Mouse (Mus musculus) layer of hippocampus, adult 6 months (tissue): ENCODE data around the gene Gm49425. TPM values are rescaled to one million over a fixed set of nuclear protein-coding genes. Genes with fewer than 3 reads are reported as not detected.

ENCODE experiments used
- long read RNA-seq, 2 experiments: library from polyadenylated mRNA; unstranded; transcript quantifications; one replicate each; pipeline ENCODE4 v2.0.0; 2019 to 2020
- microRNA-seq: library from miRNA; unstranded; fragments of <30 nt; microRNA quantifications from one replicate; pipeline ENCODE4 v1.2.0, GENCODE M21; 2020
- polyA plus RNA-seq: library from polyadenylated mRNA; unstranded; fragments of <200 nt; fragmentation: Nextera tagmentation; gene quantifications from 2 replicates; pipeline ENCODE4 v1.2.3, GENCODE M21; 2021

The Gm49425 gene
- not detected in 2 replicates for polyA plus RNA-seq
- long read RNA-seq, experiment 1 = 0 reads
- long read RNA-seq, experiment 2 = 0 reads

GRCm38 (mm10) chr15:101517161-101517560 lies at the start of gene Gm49425:
Gm49425 (minus strand) TSS chr15:101517261.

GRCm38 (mm10) chr15:101562850-101563249 lies 45.8 kb upstream of the Gm49425 start, which contains the start of gene Krt90:
Krt90 (minus strand) TSS chr15:101562950.

GRCm38 (mm10) chr15:101550567-101550966 lies 33.5 kb upstream of the Gm49425 start, which contains the start of gene Krt82:
Krt82 (minus strand) TSS chr15:101550667.

GRCm38 (mm10) chr15:101532720-101533119 lies 15.7 kb upstream of the Gm49425 start, which contains the start of gene Krt84:
Krt84 (minus strand) TSS chr15:101532820.

GRCm38 (mm10) chr15:101491431-101491830 lies 25.6 kb downstream of the Gm49425 start, which contains the start of gene Krt83:
Krt83 (minus strand) TSS chr15:101491512.

GRCm38 (mm10) chr15:101472952-101473528 lies 44.0 kb downstream of the Gm49425 start, which contains the start of gene Krt86:
Krt86 (plus strand) TSS chr15:101473478.

Small RNA genes within 50 kb of the gene (microRNA-seq; reads per million reads assigned to microRNA genes)
- not detected for gene Gm44393

Other genes starting within 250 kb of the Gm49425 start
- 78.2 and 82.9 TPM in 2 replicates for gene Atg101, start 233.0 kb downstream of the Gm49425 start, polyA plus RNA-seq
- 0.36 TPM in 2 replicates for gene 6030408B16Rik, start 224.0 kb downstream of the Gm49425 start, polyA plus RNA-seq
- 0.18 TPM in 1 of 2 replicates, not detected in the other for gene Krt80, start 147.1 kb downstream of the Gm49425 start, polyA plus RNA-seq
- 0.04 and 0.23 TPM in 2 replicates for gene Krt7, start 106.2 kb downstream of the Gm49425 start, polyA plus RNA-seq
- 0.18 and 0.29 TPM in 2 replicates for gene Krt87, start 78.5 kb downstream of the Gm49425 start, polyA plus RNA-seq
- not detected in 2 replicates for gene Krt88, start 69.5 kb downstream of the Gm49425 start, polyA plus RNA-seq
- gene Krt81, start 53.5 kb downstream of the Gm49425 start, polyA plus RNA-seq = not detected in 2 replicates
- not detected in 2 replicates for gene Krt86, start 43.8 kb downstream of the Gm49425 start, polyA plus RNA-seq
- gene Krt83, start 25.7 kb downstream of the Gm49425 start, polyA plus RNA-seq = not detected in 2 replicates
- not detected in 2 replicates for gene Krt84, start 15.6 kb upstream of the Gm49425 start, polyA plus RNA-seq
- gene Krt82, start 33.4 kb upstream of the Gm49425 start, polyA plus RNA-seq = not detected in 2 replicates
- gene Krt90, start 45.7 kb upstream of the Gm49425 start, polyA plus RNA-seq = 0.15 and 0.21 TPM in 2 replicates
- not detected in 2 replicates for gene Krt75, start 56.6 kb upstream of the Gm49425 start, polyA plus RNA-seq
- not detected in 2 replicates for gene Gm5414, start 110.9 kb upstream of the Gm49425 start, polyA plus RNA-seq
- not detected in 2 replicates for gene Gm5478, start 130.1 kb upstream of the Gm49425 start, polyA plus RNA-seq
- gene Krt6b, start 163.0 kb upstream of the Gm49425 start, polyA plus RNA-seq = not detected in 2 replicates
- gene Krt6a, start 177.0 kb upstream of the Gm49425 start, polyA plus RNA-seq = not detected in 2 replicates
- gene Krt5, start 195.6 kb upstream of the Gm49425 start, polyA plus RNA-seq = 0.38 and 0.46 TPM in 2 replicates
- gene Krt71, start 225.8 kb upstream of the Gm49425 start, polyA plus RNA-seq = not detected in 2 replicates